9 mouse cellular contexts compared by ENCODE assay signal in the genomic region with DNA sequence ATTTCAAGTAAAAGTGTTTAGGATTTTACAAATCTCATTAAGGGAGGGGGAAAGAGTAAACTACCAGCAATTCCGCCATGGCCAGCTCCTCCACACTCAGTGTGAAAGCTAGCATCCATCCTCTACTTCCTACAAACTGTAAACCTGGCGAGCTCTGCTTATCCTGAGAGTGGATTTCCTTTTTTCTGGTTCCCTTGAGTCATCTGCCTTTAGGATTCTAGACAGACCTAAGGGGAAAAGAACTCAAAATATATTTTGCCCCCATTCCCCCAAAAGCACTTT. TPM values are rescaled to one million over a fixed set of nuclear protein-coding genes. Genes with fewer than 3 reads are reported as not detected.
DNase-seq lines count a peak whose midpoint lies in the region; ATAC-seq and TF ChIP-seq lines count a peak whose summit lies in the region.
"Had no signal": no experiment of that assay in that cellular context is flagged by ENCODE, and none has a peak within 500 bp of the region (broad histone marks: within the 10 kb centered on the region; RNA-seq: fewer than 3 reads in every experiment).

No protein-coding gene starts in this region.

- H3K4me1 ChIP-seq in heart, embryonic 12.5 days (replicated peaks) = peaks cover 35% of the 10 kb centered on the region
- H3K4me1 ChIP-seq in CH12.LX (ENCODE audit: control insufficient read depth in 1 of 2, insufficient read depth in 2 of 2) = peaks cover 4 to 21% of the 10 kb centered on the region in 2 experiments; a peak in 3 of 4 replicates
- H3K4me1 ChIP-seq in forebrain, embryonic 14.5 days (ENCODE audit: control insufficient read depth, insufficient read depth, low read length) = peaks cover 36% of the 10 kb centered on the region
- H3K4me1 ChIP-seq in liver, embryonic 16.5 days (ENCODE audit: control insufficient read depth, low read depth, low read length) = peaks cover 42% of the 10 kb centered on the region

- no peaks in the 10 kb centered on the region for H3K27me3 ChIP-seq in heart, embryonic 12.5 days (replicated peaks)
- H3K27me3 ChIP-seq in CH12.LX (replicated peaks) = no peaks in the 10 kb centered on the region
- no peaks in the 10 kb centered on the region for H3K27me3 ChIP-seq in forebrain, embryonic 14.5 days (replicated peaks; ENCODE audit: control insufficient read depth, insufficient read depth, low read length)
- H3K27me3 ChIP-seq in liver, embryonic 16.5 days (ENCODE audit: control insufficient read depth, insufficient read depth, low read depth, low read length) = no peaks in the 10 kb centered on the region
- H3K27me3 ChIP-seq: Patski had no signal

- peak overlapping the region; percentile 93 for H3K4me3 ChIP-seq in heart, embryonic 12.5 days
- peak overlapping the region; percentile 60 to 98 (median 79) for H3K4me3 ChIP-seq in CH12.LX (replicated peaks in 1 of 3; ENCODE audit: low read depth in 2 of 3, low read length in 2 of 3, poor library complexity in 1 of 3)
- H3K4me3 ChIP-seq in forebrain, embryonic 14.5 days (ENCODE audit: low read depth, low read length) = peak overlapping the region; percentile 97
- H3K4me3 ChIP-seq in liver, embryonic 16.5 days (ENCODE audit: low read depth, low read length) = peak overlapping the region; percentile 73

- TF ChIP-seq POLR2A in CH12.LX (IDR thresholded peaks at IDR 0.05; ENCODE audit: low read depth, low read length) = peak; percentile 5

- H3K9ac ChIP-seq in heart, embryonic 12.5 days = peak overlapping the region; percentile 100
- peak overlapping the region; percentile 99 for H3K9ac ChIP-seq in CH12.LX (ENCODE audit: insufficient read depth, low read depth)
- peak overlapping the region; percentile 99 for H3K9ac ChIP-seq in forebrain, embryonic 14.5 days (ENCODE audit: low read length)
- H3K9ac ChIP-seq in liver, embryonic 16.5 days (ENCODE audit: low read depth, low read length) = peak overlapping the region; percentile 83

- no peak for ATAC-seq in heart, embryonic 12.5 days (ENCODE audit: insufficient number of reproducible peaks, low FRiP score)
- ATAC-seq in forebrain, embryonic 14.5 days = no peak
- ATAC-seq in liver, embryonic 16.5 days (ENCODE audit: low read depth) = no peak
- ATAC-seq in erythroid progenitor cell, adult 5-6 weeks (replicated peaks; ENCODE audit: low FRiP score, poor library complexity, severe bottlenecking) = no peak
- ATAC-seq in frontal cortex, adult (ENCODE audit: low TSS enrichment) = no peak
- ATAC-seq: Patski had no signal

- TF ChIP-seq RAD21 in CH12.LX (IDR thresholded peaks at IDR 0.05; ENCODE audit: low read depth, low read length) = no peak

- TF ChIP-seq CTCF in CH12.LX (conservative IDR thresholded peaks at IDR 0.05 in 1 of 2, IDR thresholded peaks at IDR 0.05 in 1 of 2; ENCODE audit: low read depth in 2 of 2, low read length in 2 of 2) = no peak

- H3K9me3 ChIP-seq in heart, embryonic 12.5 days (replicated peaks) = no peaks in the 10 kb centered on the region
- no peaks in the 10 kb centered on the region for H3K9me3 ChIP-seq in CH12.LX (replicated peaks; ENCODE audit: low read length)
- no peaks in the 10 kb centered on the region for H3K9me3 ChIP-seq in forebrain, embryonic 14.5 days (replicated peaks; ENCODE audit: control insufficient read depth, low read length)
- no peaks in the 10 kb centered on the region for H3K9me3 ChIP-seq in liver, embryonic 16.5 days (replicated peaks; ENCODE audit: control insufficient read depth, low read length)

- DNase-seq in heart, postnatal 36 days = no peak
- no peak for DNase-seq in CH12.LX (ENCODE audit: extremely low read depth)
- DNase-seq in forebrain, embryonic 14.5 days (ENCODE audit: low spot score) = no peak
- no peak for DNase-seq in left cerebral cortex, postnatal 14 days (ENCODE audit: low spot score in 2 of 2)

- in situ Hi-C loops in CH12.LX (cut with MboI; ENCODE audit: low pct_ligation_motif_present, low pct_unique_long_range_greater_than_20kb, low sequenced_read_pairs) = no loop called here

- no peak for TF ChIP-seq EP300 in CH12.LX (IDR thresholded peaks at IDR 0.05; ENCODE audit: low read length)

- intact Hi-C loops in heart, postnatal 36 days (cut with DNase I) = no loop called here
- intact Hi-C loops in left cerebral cortex, postnatal 14 days (cut with DNase I) = no loop called here

- dilution Hi-C loops in CH12.LX (cut with MboI; ENCODE audit: extremely low pct_ligation_motif_present, extremely low pct_unique_long_range_greater_than_20kb, low sequenced_read_pairs) = no loop called here

- WGBS in heart, embryonic 12.5 days = 0% methylated on average over 2 of the region's 2 CpGs
- WGBS in forebrain, embryonic 14.5 days = 0% methylated on average over 2 of the region's 2 CpGs
- WGBS in liver, embryonic 16.5 days (ENCODE audit: insufficient replicate concordance) = 0% methylated on average over 2 of the region's 2 CpGs

- peaks cover 61% of the 10 kb centered on the region for H3K79me2 ChIP-seq in CH12.LX (replicated peaks; ENCODE audit: control insufficient read depth, extremely low read depth, insufficient read depth, poor library complexity, severe bottlenecking)

- peak overlapping the region; percentile 65 for H3K4me2 ChIP-seq in heart, embryonic 12.5 days
- peak overlapping the region; percentile 30 for H3K4me2 ChIP-seq in CH12.LX (ENCODE audit: insufficient read depth, low read depth, poor library complexity, severe bottlenecking)
- peak overlapping the region; percentile 77 for H3K4me2 ChIP-seq in forebrain, embryonic 14.5 days (ENCODE audit: low read length)
- peak overlapping the region; percentile 69 for H3K4me2 ChIP-seq in liver, embryonic 16.5 days (ENCODE audit: low read depth, low read length)

- peak overlapping the region; percentile 98 for H3K27ac ChIP-seq in heart, embryonic 12.5 days (ENCODE audit: poor library complexity, severe bottlenecking)
- H3K27ac ChIP-seq in CH12.LX (ENCODE audit: insufficient read depth, low read depth) = no peak overlapping the region
- H3K27ac ChIP-seq in forebrain, embryonic 14.5 days (ENCODE audit: low read depth, low read length) = peak overlapping the region; percentile 100
- peak overlapping the region; percentile 94 for H3K27ac ChIP-seq in liver, embryonic 16.5 days (ENCODE audit: low read length)

- peaks cover 42% of the 10 kb centered on the region for H3K36me3 ChIP-seq in heart, embryonic 12.5 days
- peaks cover 40 to 59% of the 10 kb centered on the region in 2 experiments for H3K36me3 ChIP-seq in CH12.LX (replicated peaks in 1 of 2; ENCODE audit: control insufficient read depth in 1 of 2, insufficient read depth in 1 of 2, low read length in 1 of 2)
- H3K36me3 ChIP-seq in forebrain, embryonic 14.5 days (ENCODE audit: control insufficient read depth, insufficient read depth, low read length) = peaks cover 43% of the 10 kb centered on the region
- peaks cover 51% of the 10 kb centered on the region for H3K36me3 ChIP-seq in liver, embryonic 16.5 days (ENCODE audit: control insufficient read depth, insufficient read depth)

TF ChIP-seq in CH12.LX, 34 proteins besides CTCF, POLR2A, EP300 and RAD21:
- TF ChIP-seq USF1 (IDR thresholded peaks at IDR 0.05; ENCODE audit: low read depth, low read length) = no peak
- no peak for TF ChIP-seq ZKSCAN1 (IDR thresholded peaks at IDR 0.05; ENCODE audit: borderline replicate concordance, low read depth, low read length)
- no peak for TF ChIP-seq ZC3H11A (IDR thresholded peaks at IDR 0.05; ENCODE audit: low read depth, low read length)
- TF ChIP-seq MYC (IDR thresholded peaks at IDR 0.05; ENCODE audit: low read depth, low read length) = no peak
- no peak for TF ChIP-seq MXI1 (IDR thresholded peaks at IDR 0.05; ENCODE audit: low read depth, low read length)
- no peak for TF ChIP-seq CHD1 (IDR thresholded peaks at IDR 0.05; ENCODE audit: low read depth, low read length)
- no peak for TF ChIP-seq GABPA (IDR thresholded peaks at IDR 0.05; ENCODE audit: insufficient replicate concordance, low read depth, low read length)
- no peak for TF ChIP-seq E2F4 (IDR thresholded peaks at IDR 0.05; ENCODE audit: insufficient replicate concordance, low read depth, low read length)
- TF ChIP-seq MAZ (IDR thresholded peaks at IDR 0.05; ENCODE audit: low read depth, low read length) = no peak
- TF ChIP-seq USF2 (conservative IDR thresholded peaks at IDR 0.05; ENCODE audit: low read depth, low read length) = no peak
- no peak for TF ChIP-seq MEF2A (IDR thresholded peaks at IDR 0.05; ENCODE audit: borderline replicate concordance, low read depth, low read length)
- TF ChIP-seq CHD2 (IDR thresholded peaks at IDR 0.05; ENCODE audit: low read length) = no peak

RNA-seq across cellular contexts. Expression of gene Scyl1, which starts 29.1 kb away (rescaled TPM):
- 68.1 and 68.9 TPM in 2 replicates for polyA plus RNA-seq in heart, embryonic 12.5 days (2016; fragmentation: Nextera tagmentation; extraction: Ambion mirVana)
- 10 to 100 TPM; 69.0 to 72.9 TPM for total RNA-seq in heart, postnatal 36 days (2021)
- total RNA-seq in CH12.LX (2012; rRNA removed) (49.8 and 55.0 TPM in 2 replicates), CH12.LX (2014; rRNA removed) (35.1 and 37.6 TPM in 2 replicates)
- 49.1 and 56.1 TPM in 2 replicates for polyA plus RNA-seq in CH12.LX (2012; ENCODE audit: insufficient read length, low read depth)
- 56.1 and 67.9 TPM in 2 replicates for polyA plus RNA-seq in forebrain, embryonic 14.5 days (2014; fragmentation: Nextera tagmentation; extraction: Ambion mirVana)
- polyA plus RNA-seq in liver, embryonic 16.5 days (2015; fragmentation: Nextera tagmentation; extraction: Ambion mirVana) = 19.3 and 21.5 TPM in 2 replicates
- 18.4 and 24.1 TPM in 2 replicates for total RNA-seq in erythroid progenitor cell, adult 5-6 weeks (2015; ENCODE audit: low replicate concordance)
- total RNA-seq in erythroid progenitor cell, adult 5-6 weeks (2017; ENCODE audit: low replicate concordance) = 17.2 and 17.3 TPM in 2 replicates
- total RNA-seq in left cerebral cortex, postnatal 14 days (2021) = 10 to 100 TPM; 77.7 to 79.5 TPM

RNA-seq across cellular contexts. Expression of gene Ltbp3, which starts 59.6 kb away (rescaled TPM):
- 24.3 and 27.7 TPM in 2 replicates for polyA plus RNA-seq in heart, embryonic 12.5 days (2016; fragmentation: Nextera tagmentation; extraction: Ambion mirVana)
- 10 to 100 TPM; 36.5 to 42.2 TPM for total RNA-seq in heart, postnatal 36 days (2021)
- total RNA-seq in CH12.LX (2012; rRNA removed) (0.17 and 0.51 TPM in 2 replicates), CH12.LX (2014; rRNA removed) (not detected in 2 replicates)
- not detected in 2 replicates for polyA plus RNA-seq in CH12.LX (2012; ENCODE audit: insufficient read length, low read depth)
- polyA plus RNA-seq in forebrain, embryonic 14.5 days (2014; fragmentation: Nextera tagmentation; extraction: Ambion mirVana) = 8.5 and 10.7 TPM in 2 replicates
- polyA plus RNA-seq in liver, embryonic 16.5 days (2015; fragmentation: Nextera tagmentation; extraction: Ambion mirVana) = 0.74 and 4.6 TPM in 2 replicates
- 2.5 and 10.1 TPM in 2 replicates for total RNA-seq in erythroid progenitor cell, adult 5-6 weeks (2015; ENCODE audit: low replicate concordance)
- total RNA-seq in erythroid progenitor cell, adult 5-6 weeks (2017; ENCODE audit: low replicate concordance) = 1.6 TPM in 1 of 2 replicates, not detected in the other
- total RNA-seq in left cerebral cortex, postnatal 14 days (2021) = 10 to 100 TPM; 26.6 to 29.0 TPM
